Mouse (Mus musculus) ZHBTc4 (cell line): ENCODE measurements at regions not wholly inside any gene's neighbourhood (a gene's known extent, or its start where the extent isn't known, plus 50 kb on each side); places are given as distances from the start of the nearest gene placed in this dataset.

ENCODE experiments used
- DNase-seq: peaks from one replicate; pipeline ENCODE4 v3.0.0-alpha.2; 2011; ENCODE audit warnings: low read depth, low spot score

DNA sequence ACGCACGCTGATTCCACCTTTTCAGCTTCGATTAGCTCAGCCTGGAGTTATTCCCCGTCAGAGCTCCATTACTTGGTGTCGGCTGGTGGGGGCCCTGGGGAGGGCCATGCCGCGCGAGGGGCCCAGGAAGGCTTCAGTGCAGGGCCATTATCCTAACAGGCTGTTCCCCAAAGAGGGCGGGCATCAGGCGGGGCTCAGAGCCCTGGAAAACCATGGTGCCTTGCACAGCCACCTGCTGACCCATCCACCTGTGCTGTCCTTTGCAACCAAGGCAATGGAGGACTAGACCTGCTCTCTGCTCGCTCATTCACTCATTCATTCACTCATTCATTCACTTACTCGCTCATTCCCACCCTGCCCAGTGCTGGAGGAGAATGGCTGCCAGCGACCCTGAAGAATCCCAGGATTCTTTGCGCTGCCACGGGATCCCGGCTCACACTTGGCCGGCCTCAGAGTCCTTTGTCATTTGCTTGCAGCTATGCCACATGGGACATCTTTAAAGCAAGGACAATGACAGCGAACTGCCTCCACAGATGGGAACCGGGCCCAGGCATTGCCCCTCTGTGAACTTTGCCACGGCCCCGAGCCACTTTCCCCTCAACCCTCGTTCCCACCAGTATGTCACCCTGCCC, 78.6 kb upstream of the Nkx1-1 start:
- DNase-seq: no peak

DNA sequence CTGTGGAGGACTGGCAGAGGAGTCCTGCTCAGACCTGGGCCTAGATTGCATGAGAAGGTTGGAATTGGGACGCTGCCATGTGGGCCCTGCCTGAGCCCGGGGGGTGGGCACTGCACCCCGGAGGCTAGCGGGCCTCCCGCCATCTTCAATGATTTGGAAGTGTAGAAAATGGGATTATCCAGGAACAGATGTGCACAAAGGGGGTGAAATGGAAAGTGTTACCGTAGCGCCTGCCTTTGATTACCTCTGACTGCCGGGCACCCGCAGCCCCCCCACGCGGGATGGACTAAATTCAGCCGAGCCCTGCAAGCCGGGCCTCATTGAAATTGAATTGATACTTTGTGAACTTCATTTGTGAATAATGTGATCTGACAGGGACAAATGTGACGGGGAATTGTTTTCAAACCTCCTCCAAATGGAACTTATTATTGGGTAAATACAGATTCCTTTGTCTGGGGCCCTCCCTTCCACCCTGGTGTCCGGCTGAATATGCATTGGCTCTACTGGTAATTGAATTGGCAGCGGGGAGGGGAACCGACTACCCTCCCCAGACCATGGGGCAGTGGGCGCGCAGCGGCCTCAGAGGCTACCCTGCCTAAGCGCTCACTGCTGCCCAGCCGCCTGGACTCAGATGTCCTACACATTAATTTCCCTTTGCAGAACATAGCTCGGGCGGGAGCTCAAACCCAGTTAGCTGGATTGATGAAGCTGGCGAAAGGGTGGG, 77.9 kb upstream of the Nkx1-1 start:
- no peak for DNase-seq

DNA sequence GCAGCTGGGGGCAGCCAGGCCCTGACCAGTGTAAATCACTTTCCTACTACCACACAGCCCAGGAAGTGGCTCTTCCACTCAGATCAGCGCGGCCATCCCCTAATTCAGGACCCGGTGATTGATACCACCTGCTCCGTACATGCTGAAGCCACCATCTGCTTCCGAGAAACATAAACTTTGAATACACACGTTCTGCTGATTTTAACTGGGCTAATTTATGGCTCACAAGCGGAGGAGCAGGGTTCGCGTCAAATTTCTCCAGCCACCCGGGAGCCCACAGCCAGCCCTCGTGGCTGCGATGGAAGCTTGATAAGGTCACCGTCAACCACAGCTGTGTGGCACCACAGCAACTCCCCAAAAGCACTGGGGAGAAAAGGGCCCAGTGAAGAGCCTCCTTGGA, 72.0 kb upstream of the Nkx1-1 start:
- DNase-seq: no peak

DNA sequence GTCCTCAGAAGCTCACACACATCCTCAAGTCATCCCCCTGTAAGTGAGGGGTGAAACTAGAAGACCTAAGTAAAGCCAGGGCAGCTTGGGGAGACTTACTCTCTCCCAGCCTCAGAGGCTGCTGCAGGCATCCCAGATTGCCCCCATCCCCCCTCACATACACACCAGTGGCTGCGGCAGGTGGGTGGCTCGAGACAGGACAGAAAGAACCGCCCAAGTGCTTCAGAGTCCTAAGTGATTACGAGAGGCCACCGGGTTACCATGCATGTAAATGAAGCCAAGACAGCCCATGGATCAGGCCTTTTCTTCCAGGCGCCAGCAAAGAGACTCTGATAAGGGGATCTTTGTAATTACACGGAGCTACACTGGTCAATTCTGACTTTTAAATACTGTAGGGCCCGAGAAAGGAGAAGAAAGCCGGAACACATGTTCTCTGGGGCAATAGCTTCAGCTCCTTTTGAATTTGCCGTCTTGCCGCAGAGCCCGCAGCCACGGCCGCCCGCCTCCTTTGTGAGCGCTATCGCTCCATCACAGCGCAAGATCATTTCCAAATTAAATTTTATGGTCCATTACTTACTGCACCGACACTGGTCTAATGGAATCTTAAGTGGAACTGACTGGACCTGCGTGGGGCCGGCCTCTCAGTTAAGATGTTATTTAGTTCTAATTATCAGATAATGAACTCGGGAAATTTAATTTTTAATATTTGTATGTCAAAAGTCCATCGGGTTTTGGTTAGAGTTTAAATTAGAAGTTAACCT, 68.1 kb upstream of the Nkx1-1 start:
- peak; percentile 49 for DNase-seq

DNA sequence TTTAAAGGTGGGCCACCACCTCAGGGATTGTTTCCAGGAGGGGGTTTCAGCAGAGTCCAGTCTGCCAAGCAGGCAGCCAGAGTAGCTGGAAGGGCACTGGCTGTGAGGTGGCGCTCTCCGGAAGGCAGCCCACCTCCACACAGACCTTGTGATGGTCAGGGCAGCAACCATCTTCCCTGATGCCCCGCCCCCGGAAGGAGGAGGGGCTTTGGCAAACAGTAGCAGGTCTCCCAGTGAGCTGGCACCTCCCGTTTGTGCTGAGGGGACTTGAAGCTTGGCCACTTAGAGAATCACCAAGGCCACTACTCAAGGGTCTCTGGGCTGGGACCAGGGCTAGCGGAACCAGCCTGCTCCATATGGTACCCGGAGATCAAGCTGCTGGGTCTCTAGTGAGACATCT, 67.4 kb upstream of the Nkx1-1 start:
- DNase-seq: peak; percentile 57

DNA sequence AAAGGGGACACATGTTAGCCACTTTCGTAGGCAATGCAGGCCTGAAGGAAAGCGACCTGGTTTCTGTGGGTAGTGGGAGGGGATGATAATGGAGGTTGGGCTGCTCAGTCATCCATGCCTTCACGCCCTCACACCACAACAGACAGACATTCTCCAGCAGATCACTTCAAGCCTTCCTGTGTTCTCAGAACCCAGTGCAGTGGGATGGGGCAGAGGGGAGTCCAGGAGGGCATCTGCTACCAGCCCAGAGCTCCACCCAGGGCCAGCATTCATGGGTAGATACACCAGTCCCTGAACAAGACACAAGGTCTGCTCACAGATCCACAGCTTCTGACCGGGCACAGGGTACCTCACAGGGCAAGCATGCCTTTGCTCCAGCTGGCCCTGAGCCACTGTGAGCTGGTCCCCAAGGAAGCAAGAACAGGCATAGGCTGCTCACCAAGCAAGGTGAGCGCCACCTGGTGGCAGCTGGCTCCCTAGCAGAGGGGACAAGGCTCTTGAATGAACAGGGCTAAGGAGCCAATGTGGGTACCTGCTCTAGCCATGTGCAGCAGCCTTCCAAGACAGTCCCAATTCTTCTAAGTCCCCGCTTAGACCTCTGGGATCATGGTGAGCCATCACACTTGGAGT, 62.2 kb upstream of the Nkx1-1 start:
- peak; percentile 92 for DNase-seq

DNA sequence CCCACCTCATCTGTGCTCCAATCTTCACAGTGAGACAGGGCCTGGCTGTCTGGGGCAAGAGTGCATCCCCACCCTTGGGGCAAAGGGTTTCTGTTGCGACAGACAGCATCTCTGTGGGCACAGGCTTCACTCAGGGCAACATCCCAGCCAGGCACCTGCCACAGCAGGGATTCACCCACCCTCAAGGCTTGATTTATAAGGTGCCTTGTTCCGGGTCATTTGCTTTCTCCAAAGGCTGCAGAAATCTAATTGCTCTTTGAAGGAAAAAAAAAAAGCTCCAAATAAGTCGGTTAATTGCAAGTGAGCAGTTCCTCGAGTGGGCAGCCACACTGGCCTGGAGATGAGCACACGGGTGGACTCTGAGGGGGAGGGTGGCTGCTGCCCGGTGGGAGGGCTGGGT, 61.5 kb upstream of the Nkx1-1 start:
- DNase-seq: no peak

DNA sequence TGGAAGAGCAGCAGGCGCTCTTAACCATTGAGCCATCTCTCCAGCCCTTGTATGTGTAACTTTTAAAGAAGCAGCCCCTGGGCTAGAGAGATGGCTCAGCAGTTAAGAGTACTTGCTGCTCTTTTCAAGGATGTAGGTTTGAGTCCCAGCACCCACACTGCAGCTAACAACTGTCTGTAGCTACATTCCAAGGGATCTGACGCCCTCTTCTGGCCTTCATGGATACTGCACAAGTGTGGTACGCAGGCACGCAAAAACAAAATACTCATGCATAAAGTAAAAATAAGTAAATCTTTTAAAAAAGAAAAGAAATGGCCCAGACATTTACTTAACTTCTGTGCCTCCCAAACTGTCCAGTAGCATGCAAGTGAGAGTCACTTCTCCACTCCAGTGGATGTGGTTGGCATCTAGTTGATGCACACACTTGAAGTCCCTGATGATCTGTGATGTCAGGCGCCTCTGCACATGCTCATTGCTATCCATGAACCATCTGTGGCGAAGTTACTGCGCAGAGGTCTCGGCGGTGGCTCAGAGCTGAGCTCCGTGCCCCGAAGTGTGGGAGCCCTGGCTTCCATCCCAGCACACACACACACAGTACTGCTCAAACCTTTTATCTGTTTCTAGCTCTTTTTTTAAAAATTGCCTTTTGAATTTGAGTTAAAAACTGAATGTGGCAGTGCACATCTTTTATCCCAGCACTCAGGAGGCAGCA, 59.0 kb upstream of the Nkx1-1 start:
- peak; percentile 49 for DNase-seq

DNA sequence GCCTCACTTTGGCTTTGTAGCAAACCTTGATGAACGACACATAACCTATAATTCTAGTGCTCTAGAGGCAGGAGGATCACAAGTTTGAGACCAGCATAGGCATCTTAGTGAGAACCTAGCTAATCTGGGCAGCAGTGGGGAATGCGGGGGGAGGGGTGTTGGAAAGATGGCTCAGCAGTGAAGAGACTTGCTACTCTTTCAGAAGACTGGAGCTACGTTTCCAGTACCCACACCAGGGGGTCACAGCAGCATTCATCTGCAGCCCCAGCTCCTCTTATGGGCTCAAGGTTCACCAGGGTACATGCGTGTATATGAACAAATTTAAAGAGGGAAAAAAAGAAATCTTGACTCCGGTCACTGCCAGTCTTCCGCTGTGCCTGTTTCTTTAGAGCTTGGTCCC, 55.5 kb upstream of the Nkx1-1 start:
- DNase-seq: no peak

DNA sequence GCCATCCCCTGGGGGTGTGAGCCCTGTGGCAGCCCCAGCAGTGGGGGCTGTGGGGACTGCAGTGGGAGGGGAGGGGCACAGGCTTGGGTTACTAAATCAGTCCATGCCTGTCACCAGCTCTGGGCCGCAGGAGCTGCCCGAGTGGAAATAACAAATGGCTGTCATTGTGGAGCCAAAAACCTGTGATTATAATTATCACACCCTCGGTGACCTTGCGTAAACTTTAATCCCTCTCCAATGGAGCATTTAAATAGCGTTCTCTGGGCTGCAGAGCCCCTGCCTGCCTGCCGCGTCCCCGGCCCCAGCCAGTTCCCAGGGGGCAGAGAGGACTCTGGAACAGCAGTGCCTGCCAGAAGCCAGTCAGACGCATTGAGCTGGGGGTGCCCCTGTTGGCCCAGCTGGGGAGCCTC, 54.4 kb upstream of the Nkx1-1 start:
- no peak for DNase-seq

DNA sequence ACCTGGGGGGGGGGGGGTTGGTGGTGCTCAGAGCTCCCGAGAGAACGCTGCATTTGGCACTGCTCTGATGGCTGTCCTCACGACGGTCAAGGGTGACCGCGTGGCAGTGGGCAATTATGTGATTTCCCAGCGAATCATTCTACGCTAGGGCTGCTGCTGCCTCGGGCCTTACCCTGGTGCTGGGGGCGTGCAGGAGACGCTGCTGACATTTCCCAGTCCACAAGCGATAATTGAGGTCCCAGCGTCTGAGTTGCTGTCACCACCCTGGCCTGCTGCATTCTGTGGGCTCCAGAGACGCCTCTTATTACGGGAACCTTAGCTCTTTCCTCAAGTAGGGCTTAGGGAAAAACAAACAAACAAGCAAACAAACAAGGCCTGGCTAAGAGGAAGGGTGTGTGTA, 52.0 kb upstream of the Nkx1-1 start:
- no peak for DNase-seq
